Mouse (Mus musculus) retina, embryonic 14.5 days (tissue): ENCODE measurements around the gene Nfe2l1.
"Not testable (repeated sequence)": the region's sequence is repeated elsewhere in the genome, so short reads cannot be mapped to it uniquely, and the experiment has no call there.

Source experiments
- DNase-seq: peaks from one replicate; pipeline ENCODE4 v3.0.0-alpha.2; 2015; ENCODE audit warnings: low spot score

The Nfe2l1 gene

GRCm38 (mm10) chr11:96778061-96778627 is 51.6 kb downstream of the Nfe2l1 start:
- not testable (repeated sequence) for DNase-seq

DNA sequence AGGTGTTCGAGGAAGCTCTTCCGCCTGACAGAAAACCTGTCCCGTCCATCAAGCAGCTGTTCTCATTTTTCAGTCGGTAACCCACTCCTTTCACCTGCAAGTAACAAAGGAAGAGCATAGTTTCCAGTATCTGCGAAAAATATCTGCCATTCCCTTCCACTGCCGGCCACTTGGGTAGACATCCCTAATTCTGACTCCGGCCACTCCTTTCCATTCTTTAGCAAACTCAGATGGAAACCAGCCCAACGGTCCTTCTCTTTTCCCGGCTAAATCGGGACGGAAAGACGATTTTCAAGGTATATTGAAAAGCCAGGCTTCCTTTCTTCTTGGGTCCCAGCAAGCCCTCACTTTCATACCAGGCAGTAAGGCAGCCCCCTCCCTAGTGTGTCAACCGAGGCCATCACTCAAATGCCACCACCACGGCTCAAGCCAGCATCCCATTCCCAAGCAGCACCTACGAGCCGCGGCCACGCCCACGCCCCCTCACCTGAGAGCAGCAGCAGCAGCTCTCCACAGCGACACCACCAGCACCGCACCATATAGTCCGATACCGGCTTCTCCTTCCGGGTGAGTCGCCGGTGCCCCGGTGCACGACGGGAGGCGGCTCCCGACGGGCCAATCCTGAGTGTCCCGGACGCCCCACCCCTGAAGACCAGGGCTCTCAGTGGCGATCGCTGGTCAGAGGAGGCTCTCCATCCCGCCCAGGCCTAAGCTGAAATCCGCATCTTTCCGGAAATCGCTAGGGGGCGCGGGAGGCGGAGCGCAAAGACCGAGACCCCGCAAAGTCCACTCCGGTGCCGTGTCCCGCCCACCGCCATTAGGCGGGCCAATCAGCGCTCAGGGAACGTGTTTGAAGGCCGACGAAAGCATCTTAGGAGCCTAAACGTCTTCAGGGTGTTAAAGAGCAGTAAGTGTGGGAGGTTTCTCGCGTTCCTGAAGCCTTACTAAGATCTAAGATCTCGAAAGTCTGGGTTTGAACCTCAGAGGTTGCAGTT is 52.5 kb downstream of the Nfe2l1 start, which contains the start of gene Snx11:
Gene Snx11 (minus strand): TSS at position 592 of the 995 bp plus-strand sequence.
- DNase-seq: peak; percentile 99

GRCm38 (mm10) chr11:96776068-96776467 is 53.7 kb downstream of the Nfe2l1 start:
- DNase-seq: no peak

DNA sequence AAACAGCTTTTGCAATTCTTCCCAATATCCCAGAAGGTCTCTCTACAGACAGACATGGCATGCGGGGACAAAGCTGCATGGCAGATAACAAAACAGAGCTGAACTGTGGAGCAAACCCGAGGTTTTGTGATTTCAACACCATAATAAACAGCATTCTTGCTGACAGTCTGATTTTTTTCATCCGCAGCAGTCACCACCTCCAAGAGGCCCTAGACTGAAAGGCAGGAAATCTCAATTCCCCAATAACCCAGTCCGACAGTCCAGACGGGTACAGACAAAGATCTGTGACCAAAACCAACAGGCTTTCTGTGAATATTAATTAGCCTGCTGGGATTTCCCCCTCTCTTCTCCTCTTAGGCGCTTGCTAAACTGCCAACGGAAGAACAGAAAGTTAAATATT is 54.1 kb downstream of the Nfe2l1 start:
- DNase-seq: no peak

GRCm38 (mm10) chr11:96775063-96775462 is 54.7 kb downstream of the Nfe2l1 start:
- DNase-seq: no peak

DNA sequence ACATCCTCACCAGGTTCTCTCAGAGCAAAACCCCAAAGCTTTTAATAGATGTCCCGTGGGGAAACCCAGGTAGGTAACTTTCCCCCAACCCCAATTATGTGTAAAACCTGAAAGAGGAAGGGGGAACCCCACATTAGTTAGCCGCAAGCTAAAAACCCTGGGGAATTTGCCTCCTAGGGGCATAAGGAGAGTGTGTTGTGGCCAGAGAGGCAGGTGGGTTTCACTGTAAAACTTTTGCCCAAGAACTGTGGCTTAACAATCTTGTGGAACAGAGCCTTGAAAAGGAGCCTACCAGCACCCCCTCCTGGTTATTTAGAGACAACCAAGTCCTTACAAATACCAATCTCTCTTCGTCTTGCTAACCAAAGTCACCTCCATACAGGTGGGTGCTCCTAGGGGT is 55.2 kb downstream of the Nfe2l1 start:
- no peak for DNase-seq

GRCm38 (mm10) chr11:96772413-96772812 is 57.4 kb downstream of the Nfe2l1 start:
- no peak for DNase-seq

GRCm38 (mm10) chr11:96771274-96771975 is 58.3 kb downstream of the Nfe2l1 start:
- DNase-seq: no peak

- no peak for DNase-seq
Observed at GRCm38 (mm10) chr11:96768240-96768639, 61.5 kb downstream of the Nfe2l1 start.
